Comparison of ENCODE assay signal across 9 mouse cellular contexts in genomic region chr19:47446841-47447365, GRCm38 (mm10). TPM values are rescaled to one million over a fixed set of nuclear protein-coding genes. Genes with fewer than 3 reads are reported as not detected.
DNase-seq lines count a peak whose midpoint lies in the region; ATAC-seq lines count a peak whose summit lies in the region.
"Had no signal": no experiment of that assay in that cellular context is flagged by ENCODE, and none has a peak within 500 bp of the region (broad histone marks: within the 10 kb centered on the region; RNA-seq: fewer than 3 reads in every experiment).

No protein-coding gene starts in this region.

- 19% methylated on average over 9 of the region's 9 CpGs for WGBS in liver, embryonic 13.5 days (ENCODE audit: insufficient replicate concordance)

- peak; percentile 52 to 67 for DNase-seq in cerebellum, postnatal 10 days
- no peak for DNase-seq in cerebellum, adult 8-10 months
- peak; percentile 64 for DNase-seq in MN1 (ENCODE audit: low spot score)
- DNase-seq in liver, embryonic 13.5 days, result no peak
- DNase-seq in right cerebral cortex, postnatal 4 days, result peak; percentile 59
- DNase-seq in cerebellum, adult 18-20 months, result no peak

- ATAC-seq in granulocyte monocyte progenitor cell, adult 5-6 weeks (replicated peaks; ENCODE audit: poor library complexity, severe bottlenecking), result peak; percentile 72
- peak; percentile 52 for ATAC-seq in inflammation-experienced regulatory T-cells, adult 6 months
- no peak for ATAC-seq in liver, embryonic 13.5 days (ENCODE audit: low read depth)

- no peaks in the 10 kb centered on the region for H3K27me3 ChIP-seq in liver, embryonic 13.5 days
- H3K27me3 ChIP-seq: embryonic facial prominence, embryonic 13.5 days had no signal

- no peak overlapping the region for H3K4me3 ChIP-seq in liver, embryonic 13.5 days (replicated peaks)
- H3K4me3 ChIP-seq: embryonic facial prominence, embryonic 13.5 days had no signal

- peak overlapping the region; percentile 22; the same call in 1 of the 2 replicates for H3K4me2 ChIP-seq in liver, embryonic 13.5 days
- H3K4me2 ChIP-seq: embryonic facial prominence, embryonic 13.5 days had no signal

- no peaks in the 10 kb centered on the region for H3K9me3 ChIP-seq in liver, embryonic 13.5 days (replicated peaks)
- H3K9me3 ChIP-seq: embryonic facial prominence, embryonic 13.5 days had no signal

- H3K36me3 ChIP-seq in liver, embryonic 13.5 days, result no peaks in the 10 kb centered on the region
- H3K36me3 ChIP-seq: embryonic facial prominence, embryonic 13.5 days had no signal

- peaks cover 93% of the 10 kb centered on the region for H3K4me1 ChIP-seq in liver, embryonic 13.5 days (replicated peaks)

- H3K9ac ChIP-seq in liver, embryonic 13.5 days, result no peak overlapping the region
- H3K9ac ChIP-seq: embryonic facial prominence, embryonic 13.5 days had no signal

- peak overlapping the region; percentile 65 for H3K27ac ChIP-seq in liver, embryonic 13.5 days

RNA-seq across cellular contexts. Expression of gene Sh3pxd2a, which starts 17.3 kb away (rescaled TPM):
- total RNA-seq in granulocyte monocyte progenitor cell, adult 5-6 weeks (2014; fragmentation: Nextera tagmentation), result 1.9 and 3.1 TPM in 2 replicates
- total RNA-seq in granulocyte monocyte progenitor cell, adult 5-6 weeks (2017), result 1.1 and 1.2 TPM in 2 replicates
- under 1 TPM; 0.30 to 0.87 (median 0.54) TPM for polyA plus RNA-seq in inflammation-experienced regulatory T-cells, adult 6 months (2017; shearing (Covaris generic))
- 0.54 and 0.62 TPM in 2 replicates for polyA plus RNA-seq in liver, embryonic 13.5 days (2015; fragmentation: Nextera tagmentation; extraction: Ambion mirVana)

Comparison
In these comparisons a context has a peak if more than half of its experiments do, and no peak if none do; other contexts are left out.
1. DNase-seq: peak in cerebellum, postnatal 10 days (2 of 2), MN1 (single experiment) and right cerebral cortex, postnatal 4 days (single experiment); none in cerebellum, adult 8-10 months (single experiment), liver, embryonic 13.5 days (single experiment) and cerebellum, adult 18-20 months (0 of 2).